Comparison of ENCODE assay signal across 14 mouse cellular contexts in genomic region chr7:83734246-83734645, GRCm38 (mm10).
"Had no signal": no experiment of that assay in that cellular context is flagged by ENCODE, and none has a peak within 500 bp of the region (broad histone marks: within the 10 kb centered on the region; RNA-seq: fewer than 3 reads in every experiment).

No protein-coding gene starts in this region.

- H3K9ac ChIP-seq: kidney, embryonic 15.5 days; limb, embryonic 13.5 days; liver, embryonic 13.5 days; lung, embryonic 14.5 days; midbrain, embryonic 13.5 days had no signal

- H3K4me2 ChIP-seq: kidney, embryonic 15.5 days; limb, embryonic 13.5 days; liver, embryonic 13.5 days; lung, embryonic 14.5 days; midbrain, embryonic 13.5 days had no signal

- H3K4me3 ChIP-seq: kidney, embryonic 15.5 days; limb, embryonic 13.5 days; liver, embryonic 13.5 days; midbrain, embryonic 13.5 days had no signal

- H3K9me3 ChIP-seq: kidney, embryonic 15.5 days; limb, embryonic 13.5 days; liver, embryonic 13.5 days; midbrain, embryonic 13.5 days had no signal

- H3K27me3 ChIP-seq: kidney, embryonic 15.5 days; limb, embryonic 13.5 days; liver, embryonic 13.5 days; midbrain, embryonic 13.5 days had no signal

- ATAC-seq: lung, postnatal 0 days; midbrain, embryonic 13.5 days had no signal

- H3K36me3 ChIP-seq: kidney, embryonic 15.5 days; limb, embryonic 13.5 days; liver, embryonic 13.5 days; midbrain, embryonic 13.5 days had no signal

- DNase-seq: kidney, postnatal 10 days; kidney, postnatal 4 days; left cerebral cortex, postnatal 4 days; liver; liver, embryonic 13.5 days; lung, embryonic 14.5 days; thymus, adult 2 months; thymus, postnatal 14 days; thymus, postnatal 4 days had no signal

- H3K4me1 ChIP-seq: kidney, embryonic 15.5 days; liver, embryonic 13.5 days; midbrain, embryonic 13.5 days had no signal

- H3K27ac ChIP-seq: kidney, embryonic 15.5 days; limb, embryonic 13.5 days; liver, embryonic 13.5 days; macrophage; midbrain, embryonic 13.5 days had no signal
